Mouse (Mus musculus): ENCODE measurements around the gene Mrpl47. TPM values are rescaled to one million over a fixed set of nuclear protein-coding genes. Genes with fewer than 3 reads are reported as not detected.

The Mrpl47 gene
- polyA plus RNA-seq (2012; rRNA removed): 0.81 and 1.2 TPM in 2 replicates

DNA sequence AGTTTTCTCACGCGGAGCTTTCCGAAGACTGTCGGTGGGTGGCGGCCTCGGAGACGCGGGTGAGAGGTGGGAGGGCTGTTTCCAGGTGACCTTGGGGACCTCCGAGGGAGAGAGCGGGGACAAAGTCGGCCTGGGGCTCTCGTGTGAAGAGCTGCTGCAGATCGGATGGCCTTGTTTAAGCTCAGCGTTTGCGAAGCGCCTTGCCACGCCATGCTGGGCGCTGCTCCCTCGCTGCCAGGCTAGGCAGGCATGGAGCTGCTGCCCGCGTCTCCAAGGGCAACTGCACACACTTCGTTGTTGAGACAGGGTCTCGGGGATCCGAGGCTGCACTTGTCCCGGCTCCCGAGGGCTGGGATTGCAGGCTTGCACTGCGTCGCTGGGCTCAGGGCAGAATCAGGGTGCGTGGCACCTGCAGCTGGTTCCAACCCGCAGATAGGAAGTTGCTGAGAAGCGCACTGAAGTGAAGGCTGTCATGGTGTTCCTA is at the start of gene Mrpl47:
Gene Mrpl47 (minus strand): TSS at position 434 of the 484 bp plus-strand sequence.

GRCm38 (mm10) chr3:32736244-32737171 is 897 bp downstream of the Mrpl47 start, which contains the start of gene Ndufb5:
Ndufb5 (plus strand) TSS chr3:32736990.

GRCm38 (mm10) chr3:32705647-32706348 is 31.6 kb downstream of the Mrpl47 start, which contains the start of gene Actl6a:
Actl6a (plus strand) TSS chr3:32706298.

Other genes starting within 250 kb of the Mrpl47 start
- gene Kcnmb3, start 245.4 kb downstream of the Mrpl47 start, polyA plus RNA-seq (2012; rRNA removed): not detected in 2 replicates
- 14.7 and 16.2 TPM in 2 replicates for gene Zfp639, start 227.3 kb downstream of the Mrpl47 start, polyA plus RNA-seq (2012; rRNA removed)
- gene Mfn1, start 208.1 kb downstream of the Mrpl47 start, polyA plus RNA-seq (2012; rRNA removed): 10.5 and 10.8 TPM in 2 replicates
- 11.8 and 15.2 TPM in 2 replicates for gene Gnb4, start 121.0 kb downstream of the Mrpl47 start, polyA plus RNA-seq (2012; rRNA removed)
- gene Actl6a, start 31.3 kb downstream of the Mrpl47 start, polyA plus RNA-seq (2012; rRNA removed): 12.9 and 14.5 TPM in 2 replicates
- 277 and 290 TPM in 2 replicates for gene Ndufb5, start 615 bp downstream of the Mrpl47 start, polyA plus RNA-seq (2012; rRNA removed)
- gene Usp13, start 79.9 kb upstream of the Mrpl47 start, polyA plus RNA-seq (2012; rRNA removed): 0.68 and 1.6 TPM in 2 replicates

All from colon, adult 2 months (tissue).